Mouse (Mus musculus) E14TG2a.4 (cell line): ENCODE measurements around the gene Emp1.

Experiments used
- CTCF ChIP-seq: conservative IDR thresholded peaks from 2 replicates; pipeline ENCODE4 v1.5.1; 2014; ENCODE audit warnings: low read length
- NANOG ChIP-seq: IDR thresholded peaks from 2 replicates; pipeline ENCODE4 v1.6.1; 2014; ENCODE audit warnings: borderline replicate concordance, low read length, mixed read lengths
- POU5F1 ChIP-seq: IDR thresholded peaks from 2 replicates; pipeline ENCODE4 v1.6.1; 2014; ENCODE audit warnings: low read length, borderline replicate concordance

DNA sequence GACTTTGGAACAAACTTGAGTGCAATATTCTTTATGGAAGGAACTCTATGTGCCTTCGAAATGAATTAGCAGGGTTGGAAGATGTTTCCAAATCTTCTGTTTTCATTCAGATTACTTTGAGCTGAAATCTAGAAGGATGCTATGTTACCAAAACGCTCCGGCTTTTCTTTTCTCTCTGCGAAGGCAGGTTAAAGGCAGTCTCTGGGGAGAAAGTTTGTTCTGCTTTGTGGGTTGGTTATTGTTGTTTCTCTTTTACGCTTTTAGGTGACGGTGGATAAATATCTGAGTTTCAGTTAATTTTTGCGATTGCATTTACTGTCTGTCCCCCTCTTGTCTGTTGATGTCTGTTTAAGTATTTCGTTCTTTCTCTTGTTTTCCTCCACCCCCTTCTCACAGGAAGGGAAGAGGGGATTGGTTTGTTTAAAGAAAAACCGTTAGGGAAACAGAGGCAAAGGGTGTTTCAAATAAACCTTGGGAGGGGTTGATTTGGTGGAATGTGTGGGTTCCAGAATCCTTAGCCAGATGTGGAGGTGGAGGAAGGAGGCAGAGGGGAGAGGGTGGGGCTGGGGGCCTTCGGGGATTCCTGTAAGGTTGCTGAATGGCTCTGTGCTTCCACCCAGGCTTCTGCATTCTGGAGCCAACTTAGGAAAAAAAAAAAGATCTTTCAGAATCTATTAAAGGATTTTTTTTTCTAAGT lies 1.1 kb downstream of the Emp1 start:
- TF ChIP-seq CTCF: no peak
- TF ChIP-seq POU5F1: no peak
- no peak for TF ChIP-seq NANOG
